Mouse (Mus musculus) heart, postnatal 25 days (tissue): ENCODE data around the gene Hsf4. TPM values are rescaled to one million over a fixed set of nuclear protein-coding genes. Genes with fewer than 3 reads are reported as not detected.

ENCODE experiments used
- DNase-seq: peaks from one replicate; pipeline ENCODE4 v3.0.0; 2022; ENCODE audit warnings: low spot score
- intact Hi-C: fragments of 180-260 bp; cut with DNase I; formaldehyde crosslinking; loops from one replicate; pipeline ENCODE4 v1.15.1; 2025
- total RNA-seq, 2 experiments: library from RNA; stranded (reverse); gene quantifications; 2 replicates each; pipeline ENCODE4 v1.2.3; 2021

The Hsf4 gene
- total RNA-seq, 2 experiments from 2014 or later, result 1.5 to 2.2 TPM

GRCm38 (mm10) chr8:105257318-105258114 is 12.1 kb upstream of the Hsf4 start:
- intact Hi-C loops, result no loop called here
- no peak for DNase-seq

- intact Hi-C loops, result no loop called here
Observed at GRCm38 (mm10) chr8:105258911-105259720, 10.5 kb upstream of the Hsf4 start.

GRCm38 (mm10) chr8:105259721-105260320 is 9.8 kb upstream of the Hsf4 start:
- intact Hi-C loops, result loop anchor here (10.0 kb wide), 1 partner anchor 605 kb away; no protein-coding TSS in a partner anchor
- DNase-seq, result no peak

More at GRCm38 (mm10) chr8:105258911-105259720, 10.5 kb upstream of the Hsf4 start:
- no peak for DNase-seq

GRCm38 (mm10) chr8:105260371-105261099 is 9.1 kb upstream of the Hsf4 start:
- intact Hi-C loops, result loop anchor here (10.0 kb wide), 1 partner anchor 606 kb away; no protein-coding TSS in a partner anchor
- no peak for DNase-seq

GRCm38 (mm10) chr8:105261326-105261980 is 8.1 kb upstream of the Hsf4 start:
- intact Hi-C loops, result loop anchor here (10.0 kb wide), 1 partner anchor 607 kb away; no protein-coding TSS in a partner anchor

GRCm38 (mm10) chr8:105263244-105263912 is 6.2 kb upstream of the Hsf4 start:
- no peak for DNase-seq
- intact Hi-C loops, result loop anchor here (10.0 kb wide), 1 partner anchor 609 kb away; no protein-coding TSS in a partner anchor

More at GRCm38 (mm10) chr8:105261326-105261980, 8.1 kb upstream of the Hsf4 start:
- no peak for DNase-seq

- intact Hi-C loops, result loop anchor here (2.0 to 10.0 kb wide), 2 partner anchors 24 to 610 kb away; partner anchors contain the start of gene 4931428F04Rik
- DNase-seq, result peak; percentile 67
Observed at GRCm38 (mm10) chr8:105264024-105264982, 5.3 kb upstream of the Hsf4 start, which contains the start of the genes Tradd and Fbxl8. Gene Tradd (minus strand): TSS chr8:105264609. Gene Fbxl8 (plus strand): TSS chr8:105264648.

- no peak for DNase-seq
- intact Hi-C loops, result loop anchor here (2.0 to 10.0 kb wide), 2 partner anchors 24 to 610 kb away; partner anchors contain the start of gene 4931428F04Rik
Observed at GRCm38 (mm10) chr8:105265128-105265527, 4.5 kb upstream of the Hsf4 start.

GRCm38 (mm10) chr8:105266775-105267174 is 2.8 kb upstream of the Hsf4 start:
- no peak for DNase-seq
- intact Hi-C loops, result loop anchor here (10.0 kb wide), 1 partner anchor 612 kb away; no protein-coding TSS in a partner anchor

GRCm38 (mm10) chr8:105268342-105269074 is 1.1 kb upstream of the Hsf4 start:
- DNase-seq, result no peak
- intact Hi-C loops, result loop anchor here (10.0 kb wide), 1 partner anchor 614 kb away; no protein-coding TSS in a partner anchor

- no peak for DNase-seq
- intact Hi-C loops, result loop anchor here (10.0 kb wide), 1 partner anchor 614 kb away; no protein-coding TSS in a partner anchor
Observed at GRCm38 (mm10) chr8:105269075-105269458, 534 bp upstream of the Hsf4 start.

- intact Hi-C loops, result no loop called here
- no peak for DNase-seq
Observed at GRCm38 (mm10) chr8:105270101-105270915, 707 bp downstream of the Hsf4 start.

GRCm38 (mm10) chr8:105270916-105271186 is 1.2 kb downstream of the Hsf4 start:
- no peak for DNase-seq
- intact Hi-C loops, result no loop called here

GRCm38 (mm10) chr8:105275387-105275786 is 5.8 kb downstream of the Hsf4 start:
- no peak for DNase-seq
- intact Hi-C loops, result no loop called here

- intact Hi-C loops, result no loop called here
- no peak for DNase-seq
Observed at GRCm38 (mm10) chr8:105275840-105276239, 6.2 kb downstream of the Hsf4 start, which contains the start of gene Nol3. Gene Nol3 (plus strand): TSS chr8:105276140.
